Mouse (Mus musculus) v-Abl transformed pro-B cells (cell line): Measurements from ENCODE around the gene 9330161L09Rik.

Experiments
- in situ Hi-C, 2 experiments: fragments of 400-800 bp; cut with MboI; formaldehyde crosslinking; loops; one replicate each; pipeline ENCODE4 v1.15.1; 2025; ENCODE audit not compliant: unreplicated experiment in 2 of 2

9330161L09Rik gene

GRCm38 (mm10) chr12:103358216-103358615 is 49.4 kb downstream of the 9330161L09Rik start:
- in situ Hi-C loops: no loop called here
